Mouse (Mus musculus): ENCODE results near the gene Mest.

The Mest gene

DNA sequence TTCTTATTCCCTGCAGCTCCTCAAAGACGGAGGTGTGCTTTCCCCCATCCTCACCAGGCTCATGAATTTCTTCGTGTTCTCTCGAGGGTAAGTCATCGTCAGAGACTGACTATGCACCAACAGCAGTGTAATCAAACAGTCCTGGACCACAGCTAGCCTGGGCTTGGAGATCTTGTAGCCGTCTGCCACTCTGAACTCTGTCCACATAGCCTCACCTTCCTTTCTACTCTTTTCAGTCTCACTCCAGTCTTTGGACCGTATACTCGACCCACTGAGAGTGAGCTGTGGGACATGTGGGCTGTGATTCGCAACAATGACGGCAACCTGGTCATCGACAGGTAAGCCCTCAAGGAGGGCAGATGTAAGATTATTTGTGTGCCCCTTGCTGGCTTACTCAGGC lies 21.5 kb downstream of the Mest start:
- DNase-seq: no peak

DNA sequence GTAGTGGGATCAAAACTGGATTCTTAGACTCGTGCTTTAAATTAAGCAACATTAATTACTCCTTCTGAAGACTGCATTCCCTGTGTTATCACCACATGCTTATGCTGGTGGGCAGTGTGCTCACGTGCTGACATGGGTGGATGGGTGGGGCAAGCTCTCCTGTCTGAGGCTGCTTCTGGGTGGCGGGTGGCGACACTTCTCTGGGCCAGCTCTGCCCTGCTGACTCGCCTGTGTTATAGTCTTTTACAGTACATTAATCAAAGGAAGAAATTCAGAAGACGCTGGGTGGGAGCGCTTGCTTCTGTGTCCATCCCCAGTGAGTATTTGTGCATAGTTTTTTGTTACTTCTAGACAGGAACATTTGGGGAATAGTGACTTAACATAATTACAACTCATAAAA lies 22.2 kb downstream of the Mest start:
- DNase-seq: no peak

DNA sequence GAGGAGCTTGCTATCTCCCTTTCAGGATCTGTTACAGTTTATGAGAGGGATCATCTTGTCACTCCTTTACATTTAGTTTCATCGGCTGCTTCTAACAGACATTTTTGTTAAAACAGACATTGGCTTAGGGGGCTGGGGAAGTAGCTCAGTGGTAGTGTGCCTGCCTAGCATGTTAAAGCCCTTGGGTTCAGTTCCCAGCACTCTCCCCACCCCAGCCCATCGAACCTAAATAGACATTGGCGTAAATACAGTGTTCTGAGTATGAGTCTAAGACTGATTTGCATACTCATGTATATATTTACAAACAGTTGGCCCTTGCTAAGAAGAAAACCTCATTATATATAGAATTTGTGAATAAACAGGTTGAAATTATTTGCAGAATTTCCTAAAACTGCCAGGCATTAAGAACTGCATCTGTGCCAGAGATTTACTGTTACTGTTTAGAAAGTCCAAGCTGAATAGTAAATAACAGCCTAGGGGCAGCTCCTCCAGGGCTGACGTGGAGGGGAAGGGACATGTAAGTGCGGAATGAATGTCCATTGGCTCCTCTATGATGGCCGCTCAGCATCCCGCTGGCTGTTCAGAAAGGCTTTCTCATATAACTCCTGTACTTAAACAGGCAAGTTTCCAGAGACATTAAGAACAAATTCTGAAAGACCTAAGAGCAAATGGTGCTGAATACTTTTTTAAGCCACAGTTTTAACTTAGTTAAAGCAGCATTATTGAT lies 24.4 kb downstream of the Mest start:
- DNase-seq: no peak

DNA sequence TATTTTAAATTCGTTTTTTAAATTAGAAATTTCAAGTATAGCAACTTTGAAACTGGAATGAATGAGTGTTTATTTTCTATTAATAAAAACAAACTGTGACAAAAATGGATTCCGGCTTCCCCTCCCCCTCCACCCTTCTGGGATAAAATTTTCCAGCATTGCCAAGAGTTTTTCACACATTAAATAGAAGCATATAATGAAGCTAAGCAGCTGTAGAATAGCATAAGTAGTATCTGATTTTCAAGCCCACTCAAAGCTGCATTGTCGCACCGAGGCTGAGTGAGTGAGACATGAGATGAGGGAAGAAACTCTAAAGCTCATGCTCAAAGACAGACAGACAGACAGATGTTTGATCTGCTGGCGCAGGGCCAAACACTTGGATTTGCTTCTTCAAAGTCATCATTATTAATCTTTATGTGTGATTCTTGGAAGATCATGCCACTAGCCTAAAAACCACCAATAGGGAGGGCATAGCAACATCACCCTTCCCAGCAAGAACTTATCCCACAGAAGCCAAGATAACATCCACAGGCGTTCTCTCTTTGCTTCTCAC lies 25.1 kb downstream of the Mest start:
- no peak for DNase-seq

DNA sequence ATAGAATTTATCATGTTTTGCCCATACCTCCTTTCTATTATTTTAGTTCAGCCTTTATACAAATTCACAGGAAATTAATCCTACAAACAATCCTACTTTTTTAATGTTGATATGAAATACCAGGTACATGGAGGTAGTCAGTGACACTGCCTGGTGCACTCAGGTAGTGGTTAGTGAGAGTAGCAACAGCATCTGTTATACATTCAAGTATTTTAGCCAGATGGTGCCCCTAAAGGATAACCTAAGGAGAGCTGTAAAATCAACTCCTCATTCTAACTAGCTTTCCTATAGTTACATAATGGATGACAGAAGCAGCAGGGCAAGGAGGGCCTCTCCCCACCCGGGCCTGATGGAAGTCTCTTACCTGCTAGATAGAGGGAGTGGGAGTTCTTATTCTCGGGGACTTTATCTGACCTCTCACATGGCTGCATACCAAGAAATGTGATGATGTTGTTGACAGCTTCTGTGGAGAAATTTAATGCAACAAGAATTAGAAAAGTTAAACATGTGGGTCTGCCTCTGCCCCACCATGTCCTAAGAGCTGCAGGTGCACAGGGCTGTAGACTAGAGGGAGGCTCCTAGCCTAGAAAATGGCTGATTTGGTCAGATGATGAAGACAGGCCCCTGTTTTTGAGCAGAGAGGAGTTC lies 25.8 kb downstream of the Mest start:
- DNase-seq: no peak

DNA sequence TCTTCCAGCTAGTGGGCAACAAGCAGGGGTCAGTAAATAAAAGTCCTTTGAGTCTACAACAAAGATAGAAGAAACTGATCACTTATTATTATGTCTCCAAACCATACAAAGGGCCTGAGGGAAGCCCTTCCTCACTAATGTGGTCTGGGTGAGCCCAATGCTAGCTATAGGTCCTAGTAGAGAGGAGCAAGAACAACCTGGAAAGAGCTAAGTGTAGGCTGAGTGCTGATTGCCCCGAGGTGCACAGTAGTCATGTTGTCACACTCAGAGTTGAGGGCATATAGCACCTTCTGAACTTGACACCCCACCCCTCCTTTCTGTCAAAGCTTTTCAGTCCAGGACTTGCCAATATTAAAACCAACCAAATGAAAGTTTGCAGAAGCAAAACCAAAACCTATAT lies 26.5 kb downstream of the Mest start:
- no peak for DNase-seq

DNA sequence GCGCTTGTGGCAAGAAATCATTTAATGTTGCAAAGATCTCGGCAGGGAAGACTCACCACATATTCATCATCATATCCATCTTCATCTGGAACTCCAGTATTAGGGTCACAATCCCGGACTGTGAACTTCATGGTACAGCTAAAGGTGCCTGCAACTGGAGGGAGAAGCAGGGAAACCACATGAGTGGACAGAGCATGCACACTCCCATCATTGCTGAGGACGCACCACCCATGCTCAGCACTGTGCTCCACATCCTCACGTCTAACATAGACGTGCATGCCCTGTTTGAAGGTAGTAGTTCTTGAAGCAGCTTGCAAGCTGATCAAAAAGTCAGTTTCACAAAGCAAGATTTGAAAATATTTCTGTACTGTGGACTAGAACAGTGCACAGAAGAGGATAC lies 27.1 kb downstream of the Mest start:
- no peak for DNase-seq

DNA sequence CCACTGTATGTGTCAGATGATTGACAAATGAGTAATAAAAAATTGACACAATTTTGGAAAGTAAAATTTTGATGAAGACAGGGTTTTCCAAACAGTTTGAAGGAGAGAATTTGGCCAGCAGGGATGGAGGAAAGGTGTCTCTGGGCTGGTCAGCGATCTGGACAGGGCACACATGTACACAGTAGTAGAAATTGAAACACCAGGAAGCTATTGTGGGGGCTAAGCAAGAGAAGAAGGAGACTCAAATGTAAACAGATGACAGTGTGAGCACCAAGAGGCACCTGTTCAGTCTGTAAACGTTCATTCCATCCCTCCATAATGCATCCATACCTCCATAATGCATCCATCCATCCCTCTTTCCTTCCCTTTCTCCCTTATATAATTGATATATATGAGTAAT lies 27.9 kb downstream of the Mest start:
- DNase-seq: no peak

Data from cerebellum, adult 8-10 months (tissue).